Comparison of ENCODE assay signal across 9 mouse cellular contexts in the genomic region with DNA sequence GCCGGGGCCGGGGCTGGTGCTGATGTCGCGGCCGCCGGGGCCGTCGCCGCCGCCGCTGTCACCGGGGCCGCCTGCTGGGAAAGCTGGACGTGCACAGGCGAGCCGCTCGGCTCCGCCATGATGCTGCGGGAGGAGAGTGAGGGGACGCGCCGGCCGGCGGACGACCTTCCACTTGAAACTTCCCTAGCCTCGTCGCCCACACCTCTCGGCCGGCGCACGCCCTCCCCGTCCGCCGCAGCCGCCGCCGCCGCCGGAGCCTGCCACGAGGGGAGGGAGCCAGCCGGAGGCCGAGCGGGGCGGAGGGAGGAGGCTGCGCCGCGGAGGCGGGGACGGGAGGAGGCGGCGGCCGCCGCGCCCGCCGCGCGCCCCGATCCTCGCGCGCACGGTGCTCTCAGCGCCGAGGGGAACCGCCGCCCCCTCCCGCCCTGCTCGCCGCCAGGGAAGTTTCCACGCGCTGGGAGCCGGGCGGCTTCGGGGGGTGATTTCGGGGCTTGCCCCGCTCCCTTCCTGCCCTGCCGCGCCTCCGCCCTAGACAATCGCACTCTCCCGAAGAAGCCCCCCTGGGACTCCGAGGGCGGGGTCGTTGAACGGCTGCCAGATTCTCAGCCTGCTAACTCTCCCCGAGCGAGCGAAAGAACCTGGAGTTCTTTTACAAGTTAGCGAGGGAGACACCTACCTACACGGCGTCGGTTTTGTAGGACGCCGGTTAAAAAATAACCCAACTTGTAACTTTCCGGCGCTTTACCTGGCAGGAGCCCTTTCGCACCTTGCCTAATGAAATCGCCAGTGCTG. TPM values are rescaled to one million over a fixed set of nuclear protein-coding genes. Genes with fewer than 3 reads are reported as not detected.
DNase-seq lines count a peak whose midpoint lies in the region; ATAC-seq and TF ChIP-seq lines count a peak whose summit lies in the region.
"Had no signal": no experiment of that assay in that cellular context is flagged by ENCODE, and none has a peak within 500 bp of the region (broad histone marks: within the 10 kb centered on the region; RNA-seq: fewer than 3 reads in every experiment).

A gene (minus strand): TSS at position 510 of the 792 bp plus-strand sequence.

- peak within 1 kb of the TSS; percentile 89 for H3K4me2 ChIP-seq in lung, embryonic 14.5 days

- peak within 1 kb of the TSS; percentile 91 for H3K4me3 ChIP-seq in layer of hippocampus, adult 2 months
- H3K4me3 ChIP-seq in lung, embryonic 14.5 days (ENCODE audit: low read depth, low read length): peak within 1 kb of the TSS; percentile 82

- under 1% methylated on average over 72 of the region's 99 CpGs for WGBS in lung, embryonic 14.5 days

- H3K9ac ChIP-seq in lung, embryonic 14.5 days: peak within 1 kb of the TSS; percentile 85

- H3K27me3 ChIP-seq in lung, embryonic 14.5 days (ENCODE audit: insufficient read depth, low read length): no peaks in the 10 kb centered on the region

- H3K9me3 ChIP-seq in lung, embryonic 14.5 days (ENCODE audit: low read depth, low read length): no peaks in the 10 kb centered on the region

- DNase-seq in MN1 (ENCODE audit: low spot score): peak; percentile 28
- peak; percentile 81 to 87 for DNase-seq in cerebellum, adult 18-20 months
- peak; percentile 94 for DNase-seq in heart, postnatal 4 days
- DNase-seq in layer of hippocampus, adult 2 months (ENCODE audit: low spot score in 2 of 2): peak; percentile 30 to 62
- DNase-seq in lung, embryonic 14.5 days: peak; percentile 92
- DNase-seq in ovary, postnatal 10 days (ENCODE audit: low spot score): peak; percentile 70
- peak; percentile 79 to 82 for DNase-seq in thymus, postnatal 36 days

- peaks cover 7% of the 10 kb centered on the region; the same call in 1 of the 2 replicates for H3K4me1 ChIP-seq in lung, embryonic 14.5 days (ENCODE audit: insufficient read depth)

- H3K36me3 ChIP-seq in lung, embryonic 14.5 days (ENCODE audit: insufficient read depth): no peaks in the 10 kb centered on the region

- peak within 1 kb of the TSS; percentile 92 for H3K27ac ChIP-seq in layer of hippocampus, adult 2 months
- peak within 1 kb of the TSS; percentile 92 for H3K27ac ChIP-seq in lung, embryonic 14.5 days (ENCODE audit: low read depth)
- H3K27ac ChIP-seq: macrophage had no signal

- peak; percentile 15; the same call in 1 of the 2 replicates for TF ChIP-seq CTCF in layer of hippocampus, adult 2 months (conservative IDR thresholded peaks at IDR 0.05)
- no peak for TF ChIP-seq CTCF in lung, embryonic 14.5 days (IDR thresholded peaks at IDR 0.05; ENCODE audit: low read depth)

- ATAC-seq in frontal cortex, adult (ENCODE audit: low TSS enrichment): peak; percentile 76
- ATAC-seq in lung, embryonic 14.5 days (ENCODE audit: insufficient read depth): peak; percentile 85

RNA-seq across cellular contexts. Expression of the gene that starts here (rescaled TPM):
- total RNA-seq in heart, postnatal 4 days (2021): 100 to 1,000 TPM; 160 to 163 TPM
- 10 to 100 TPM; 71.8 to 75.3 TPM for total RNA-seq in layer of hippocampus, adult 2 months (2021)
- polyA plus RNA-seq in lung, embryonic 14.5 days (2014; fragmentation: Nextera tagmentation; extraction: Ambion mirVana): 27.6 and 28.0 TPM in 2 replicates

Comparison
In these comparisons a context has a peak if more than half of its experiments do, and no peak if none do; other contexts are left out.
1. Peak in every context shown above with its lines: DNase-seq, ATAC-seq, H3K4me3 ChIP-seq and H3K27ac ChIP-seq.
2. DNase-seq: peak in every context shown above with its lines; median percentile 94 in heart, postnatal 4 days; 92 in lung, embryonic 14.5 days; 84 in cerebellum, adult 18-20 months; 80 in thymus, postnatal 36 days; 70 in ovary, postnatal 10 days; 46 in layer of hippocampus, adult 2 months; 28 in MN1.